Mouse (Mus musculus): ENCODE measurements around the gene Rbm20.

- no peak for TF ChIP-seq CTCF (conservative IDR thresholded peaks at IDR 0.05 in 1 of 2, IDR thresholded peaks at IDR 0.05 in 1 of 2; ENCODE audit: low read depth in 2 of 2, low read length in 2 of 2)
- no peak for TF ChIP-seq MXI1 (IDR thresholded peaks at IDR 0.05; ENCODE audit: low read depth, low read length)
- TF ChIP-seq CHD1 (IDR thresholded peaks at IDR 0.05; ENCODE audit: low read depth, low read length), result no peak
- no peak for TF ChIP-seq POLR2A (IDR thresholded peaks at IDR 0.05; ENCODE audit: low read depth, low read length)
- TF ChIP-seq NRF1 (IDR thresholded peaks at IDR 0.05; ENCODE audit: low read depth, low read length), result no peak
- TF ChIP-seq EP300 (IDR thresholded peaks at IDR 0.05; ENCODE audit: low read length), result no peak
- no peak for TF ChIP-seq SIN3A (IDR thresholded peaks at IDR 0.05; ENCODE audit: low read length)
- TF ChIP-seq E2F4 (IDR thresholded peaks at IDR 0.05; ENCODE audit: insufficient replicate concordance, low read depth, low read length), result no peak
Observed at GRCm38 (mm10) chr19:53696655-53697054, 19.5 kb downstream of the Rbm20 start.

All from CH12.LX (cell line).